Mouse (Mus musculus) layer of hippocampus, adult 2 months (tissue): ENCODE measurements around the gene Zmynd10. TPM values are rescaled to one million over a fixed set of nuclear protein-coding genes. Genes with fewer than 3 reads are reported as not detected.
"Not testable (repeated sequence)": the region's sequence is repeated elsewhere in the genome, so short reads cannot be mapped to it uniquely, and the experiment has no call there.

Experiments
- DNase-seq, 2 experiments: peaks; one replicate each; pipeline ENCODE4 v3.0.0; 2022; ENCODE audit warnings: low spot score in 2 of 2
- H3K27ac ChIP-seq: fragments of 200-600 bp; 2 replicates; pipeline ENCODE4 v1.8.1; 2022
- H3K4me3 ChIP-seq: fragments of 200-600 bp; 2 replicates; pipeline ENCODE4 v1.8.1; 2022; ENCODE audit warnings: mild to moderate bottlenecking
- CTCF ChIP-seq: fragments of 200-600 bp; conservative IDR thresholded peaks from 2 replicates; pipeline ENCODE4 v1.8.1; 2022; ENCODE audit warnings: antibody characterized with exemption, mild to moderate bottlenecking, moderate library complexity
- total RNA-seq, 2 experiments: library from RNA; stranded (reverse); gene quantifications; 2 replicates each; pipeline ENCODE4 v1.2.3; 2021

Gene Zmynd10
- total RNA-seq, 2 experiments from 2014 or later, result 4.7 to 5.7 TPM

DNA sequence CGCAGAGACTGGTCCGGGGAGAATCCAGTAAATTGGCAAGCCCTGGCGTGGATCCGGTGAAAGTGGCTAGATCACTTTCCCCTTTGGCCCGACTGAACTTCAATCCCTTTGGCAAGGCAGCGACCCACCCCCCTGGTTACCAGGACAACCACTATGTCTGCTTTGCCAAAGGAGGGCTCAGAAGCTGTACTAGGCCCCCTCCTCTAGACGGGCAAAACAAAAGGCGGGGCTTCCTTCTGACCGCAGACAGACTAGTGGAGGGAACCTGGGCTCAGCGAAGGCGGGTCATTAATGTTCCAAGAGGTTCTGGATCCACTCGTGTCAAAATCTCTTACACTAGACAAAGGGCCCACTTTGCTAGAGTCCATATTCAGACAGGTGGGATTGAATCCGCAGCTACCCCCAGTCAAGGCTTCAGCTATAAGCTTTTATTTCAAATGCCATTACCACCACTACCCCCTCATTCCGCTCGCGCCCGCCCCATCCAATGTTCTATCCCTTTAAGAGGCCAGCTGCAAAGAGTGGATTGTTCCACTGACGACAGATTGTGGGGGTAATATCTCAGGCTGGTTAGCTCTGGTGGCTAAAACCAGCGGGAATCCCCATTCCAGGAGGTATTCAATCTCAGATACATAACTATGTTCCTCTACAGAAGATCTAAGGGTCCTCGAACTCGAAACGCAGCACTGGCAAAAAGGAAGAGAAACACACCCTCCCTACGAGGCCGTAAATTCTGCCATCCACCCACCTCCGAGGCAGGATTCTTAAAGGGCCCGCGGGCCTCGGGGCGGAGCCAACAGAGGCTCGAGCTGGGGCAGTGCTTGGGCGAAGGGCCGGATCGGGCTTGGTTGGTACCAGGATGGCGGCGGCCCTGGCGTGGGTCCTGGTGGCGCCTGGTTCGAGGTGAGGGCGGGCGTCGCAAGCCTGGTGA, 21.5 kb downstream of the Zmynd10 start:
- peak overlapping the region; percentile 91 for H3K4me3 ChIP-seq
- peak overlapping the region; percentile 96 for H3K27ac ChIP-seq
- no peak for TF ChIP-seq CTCF
- DNase-seq, result peak; percentile 79

DNA sequence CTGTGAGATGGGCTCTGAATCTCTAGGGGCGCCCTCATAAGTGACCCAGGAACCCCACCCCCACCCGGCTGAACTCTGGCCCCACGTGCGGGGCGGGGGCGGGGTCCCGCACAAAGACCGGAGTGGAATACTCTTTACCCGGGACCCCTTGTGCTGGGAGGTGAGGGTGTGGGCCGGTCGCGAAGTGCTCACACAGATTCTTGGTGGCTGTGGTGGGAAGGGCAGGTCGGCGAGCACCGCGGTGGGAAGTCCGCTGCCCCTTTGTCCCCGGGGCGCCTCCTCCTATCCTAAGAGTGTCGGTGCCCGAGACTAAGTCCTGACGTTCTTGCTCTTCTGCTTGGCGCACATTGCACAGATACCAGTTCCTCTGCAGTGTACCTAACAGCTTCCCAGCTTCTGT, 22.2 kb downstream of the Zmynd10 start:
- no peak for TF ChIP-seq CTCF
- peak overlapping the region; percentile 91 for H3K4me3 ChIP-seq
- peak overlapping the region; percentile 96 for H3K27ac ChIP-seq
- DNase-seq, result no peak

DNA sequence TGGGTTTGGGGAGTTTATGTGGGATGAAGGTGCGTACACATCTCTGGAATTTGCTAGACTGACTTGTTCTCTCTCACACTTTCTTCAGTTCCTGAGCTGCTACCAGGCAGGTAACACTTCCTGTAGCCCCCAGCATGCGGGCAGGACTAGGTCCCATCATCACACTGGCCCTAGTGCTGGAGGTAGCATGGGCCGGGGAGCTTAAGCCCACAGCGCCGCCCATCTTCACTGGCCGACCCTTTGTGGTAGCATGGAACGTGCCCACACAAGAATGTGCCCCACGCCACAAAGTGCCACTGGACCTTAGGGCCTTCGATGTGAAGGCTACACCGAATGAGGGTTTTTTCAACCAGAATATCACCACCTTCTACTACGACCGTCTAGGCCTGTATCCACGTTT, 22.9 kb downstream of the Zmynd10 start:
- H3K4me3 ChIP-seq, result peak overlapping the region; percentile 91
- TF ChIP-seq CTCF, result no peak
- no peak for DNase-seq
- H3K27ac ChIP-seq, result no peak overlapping the region; the same call in 1 of the 2 replicates

DNA sequence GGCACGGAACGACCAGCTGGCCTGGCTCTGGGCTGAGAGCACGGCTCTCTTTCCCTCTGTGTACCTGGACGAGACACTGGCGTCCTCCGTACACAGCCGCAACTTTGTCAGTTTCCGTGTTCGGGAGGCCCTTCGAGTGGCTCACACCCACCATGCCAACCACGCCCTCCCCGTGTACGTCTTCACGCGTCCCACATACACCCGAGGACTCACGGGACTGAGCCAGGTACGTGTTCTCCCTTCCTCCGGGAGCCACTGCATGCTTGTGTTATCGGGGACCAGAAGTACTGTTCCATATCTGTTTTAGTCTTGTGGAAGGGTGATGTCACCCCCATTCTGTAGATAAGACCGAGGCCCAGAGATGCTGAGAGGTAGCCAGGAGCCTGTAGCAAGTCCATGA, 23.7 kb downstream of the Zmynd10 start:
- Histone ChIP-seq H3K27ac (no peak overlapping the region), H3K4me3 (no peak overlapping the region; the same call in 1 of the 2 replicates)
- TF ChIP-seq CTCF, result no peak
- no peak for DNase-seq

DNA sequence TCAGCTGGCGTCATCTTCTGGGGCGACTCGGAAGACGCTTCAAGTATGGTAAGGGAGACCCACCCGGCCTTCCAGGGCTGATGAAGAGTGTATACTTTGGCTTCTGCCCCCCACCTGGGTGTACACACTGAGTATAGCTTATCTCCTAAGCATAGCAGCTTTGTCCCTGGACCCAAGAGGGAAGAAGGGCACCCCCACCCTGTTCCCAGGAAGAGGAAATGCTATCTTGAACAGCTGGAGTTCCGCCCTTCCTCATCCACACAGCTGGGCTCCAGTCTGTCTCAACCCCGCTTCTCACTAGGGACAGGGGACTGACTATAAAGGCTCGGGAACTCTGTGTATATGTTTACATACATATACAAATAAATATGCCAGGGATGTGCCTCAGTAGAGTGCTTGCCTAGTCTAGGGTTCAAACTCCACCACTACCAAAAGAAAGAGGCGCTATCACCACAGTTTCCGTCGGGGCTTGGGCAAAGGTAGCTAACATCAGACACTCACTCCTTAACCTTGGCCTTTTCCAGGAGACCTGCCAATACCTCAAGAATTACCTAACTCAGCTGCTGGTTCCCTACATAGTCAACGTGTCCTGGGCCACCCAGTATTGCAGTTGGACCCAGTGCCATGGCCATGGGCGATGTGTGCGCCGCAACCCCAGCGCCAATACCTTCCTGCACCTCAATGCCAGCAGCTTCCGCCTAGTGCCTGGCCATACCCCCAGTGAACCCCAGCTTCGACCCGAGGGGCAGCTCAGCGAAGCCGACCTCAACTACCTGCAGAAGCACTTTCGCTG, 24.6 kb downstream of the Zmynd10 start:
- DNase-seq, result no peak
- Histone ChIP-seq H3K27ac (no peak overlapping the region), H3K4me3 (no peak overlapping the region)
- TF ChIP-seq CTCF, result no peak

DNA sequence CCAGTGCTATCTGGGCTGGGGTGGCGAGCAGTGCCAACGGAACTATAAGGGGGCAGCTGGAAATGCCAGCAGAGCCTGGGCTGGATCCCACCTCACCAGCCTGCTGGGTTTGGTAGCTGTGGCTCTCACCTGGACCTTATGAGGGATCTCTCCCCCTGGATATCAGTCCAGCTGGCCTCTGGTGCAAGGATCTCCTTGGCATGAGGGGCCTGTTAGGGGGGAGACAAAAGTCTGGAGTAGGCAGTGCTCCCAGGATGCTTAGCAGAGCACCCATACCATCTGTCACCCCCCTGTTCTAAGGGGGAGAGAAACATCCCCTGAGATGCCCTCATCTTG, 25.2 kb downstream of the Zmynd10 start:
- TF ChIP-seq CTCF, result no peak
- no peak for DNase-seq
- Histone ChIP-seq H3K27ac (no peak overlapping the region), H3K4me3 (no peak overlapping the region)

DNA sequence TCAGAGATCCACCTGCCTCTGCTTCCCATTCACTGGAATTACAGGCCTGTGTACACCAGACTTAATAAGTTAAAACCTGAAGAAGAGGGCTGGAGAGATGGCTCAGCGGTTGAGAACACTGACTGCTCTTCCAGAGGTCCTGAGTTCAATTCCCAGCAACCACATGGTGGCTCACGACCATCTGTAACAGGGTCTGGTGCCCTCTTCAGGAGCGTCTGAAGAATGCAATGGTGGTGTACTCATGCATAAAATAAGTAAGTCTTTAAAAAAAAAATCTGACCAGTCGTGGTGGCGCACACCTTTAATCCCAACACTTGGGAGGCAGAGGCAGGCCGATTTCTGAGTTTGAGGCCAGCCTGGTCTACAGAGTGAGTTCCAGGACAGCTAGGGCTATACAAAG, 26.7 kb downstream of the Zmynd10 start:
- not testable (repeated sequence) for H3K27ac ChIP-seq, H3K4me3 ChIP-seq, DNase-seq
- peak; percentile 56 for TF ChIP-seq CTCF

DNA sequence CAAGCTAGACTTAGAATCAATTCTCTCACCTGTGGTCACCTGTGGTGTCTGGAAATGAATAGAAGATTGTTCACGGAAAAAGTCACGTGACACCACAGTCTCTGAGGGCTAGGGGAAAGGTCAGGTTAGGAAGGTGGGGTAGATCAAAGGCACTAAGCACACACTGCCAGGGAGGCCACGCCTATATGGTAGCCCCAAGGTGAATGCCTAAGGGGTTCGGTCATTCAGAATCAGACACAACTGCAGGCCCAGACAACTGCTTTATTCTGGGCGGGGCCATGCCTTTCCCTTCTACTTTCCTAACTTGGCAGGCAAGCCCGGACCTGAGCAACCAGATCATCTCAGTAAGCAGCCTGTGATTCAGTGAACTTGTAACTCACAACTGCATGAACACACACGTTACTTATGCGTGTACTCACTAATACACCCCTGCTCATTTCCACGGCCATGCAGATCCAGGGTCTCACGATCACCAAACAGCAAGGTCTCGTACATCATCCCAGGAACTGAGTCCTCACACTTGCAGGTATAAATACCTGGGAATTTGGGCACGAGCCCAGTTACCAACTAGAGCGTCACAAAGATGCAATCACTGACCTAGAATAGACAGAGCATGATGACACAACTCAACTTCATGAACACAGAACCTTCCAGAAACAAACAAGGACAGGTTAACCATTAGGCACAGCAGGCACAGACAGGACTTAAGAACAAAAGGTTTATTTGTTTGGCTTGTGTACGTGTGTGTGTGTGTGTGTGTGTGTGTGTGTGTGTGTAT, 28.7 kb downstream of the Zmynd10 start:
- Histone ChIP-seq H3K4me3 (no peak overlapping the region), H3K27ac (no peak overlapping the region)
- no peak for TF ChIP-seq CTCF
- no peak for DNase-seq

DNA sequence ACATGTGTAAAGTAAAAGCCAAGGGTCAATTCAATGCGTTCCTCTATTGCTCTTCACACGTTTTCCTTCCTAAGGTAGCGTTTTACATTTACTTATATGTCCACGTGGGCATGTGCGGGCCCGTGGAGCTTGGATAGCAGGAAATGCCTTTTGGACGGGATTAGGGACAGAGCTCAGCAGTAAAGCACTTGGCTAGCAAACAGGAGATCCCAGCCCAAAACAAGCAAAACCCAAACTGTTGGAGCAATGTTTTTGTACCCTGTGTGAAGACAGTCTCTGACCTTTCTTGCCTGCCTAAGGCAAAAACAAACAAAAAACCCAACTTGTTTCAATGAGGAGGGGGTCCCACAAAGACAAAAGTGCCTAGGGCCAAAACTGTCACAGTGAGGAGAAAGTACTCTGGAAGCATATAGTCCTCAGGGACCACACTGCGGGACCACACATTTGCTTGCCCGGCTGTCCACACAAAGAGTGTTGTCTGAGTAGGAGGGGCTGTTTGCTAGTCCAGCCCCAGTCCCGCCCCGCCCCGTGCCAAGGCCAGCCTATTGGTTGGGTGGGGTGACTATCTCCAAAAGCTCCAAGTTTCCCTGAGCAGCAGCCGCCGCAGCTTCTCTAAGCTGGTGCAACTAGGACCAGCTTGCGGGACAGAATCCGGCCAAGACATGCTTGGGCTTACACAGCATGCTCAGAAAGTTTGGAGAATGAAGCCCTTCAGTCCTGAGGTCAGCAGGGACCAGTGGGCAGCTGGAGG, 29.4 kb downstream of the Zmynd10 start, which contains the start of gene Hyal1:
Hyal1 (plus strand) TSS at position 571 of the 751 bp plus-strand sequence.
- no peak for TF ChIP-seq CTCF
- Histone ChIP-seq H3K27ac (peak within 1 kb of the TSS; percentile 76), H3K4me3 (peak within 1 kb of the TSS; percentile 47)
- peak; percentile 47 to 58 for DNase-seq

DNA sequence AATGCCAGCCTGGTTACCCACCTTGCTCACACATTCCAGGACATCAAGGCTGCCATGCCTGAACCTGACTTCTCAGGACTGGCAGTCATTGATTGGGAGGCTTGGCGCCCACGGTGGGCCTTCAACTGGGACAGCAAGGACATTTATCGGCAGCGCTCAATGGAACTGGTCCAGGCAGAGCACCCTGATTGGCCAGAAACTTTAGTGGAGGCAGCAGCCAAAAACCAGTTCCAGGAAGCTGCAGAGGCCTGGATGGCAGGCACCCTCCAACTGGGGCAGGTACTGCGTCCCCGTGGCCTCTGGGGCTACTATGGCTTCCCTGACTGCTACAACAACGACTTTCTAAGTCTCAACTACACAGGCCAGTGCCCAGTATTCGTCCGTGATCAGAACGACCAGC, 30.8 kb downstream of the Zmynd10 start:
- H3K4me3 ChIP-seq, result no peak overlapping the region
- no peak for TF ChIP-seq CTCF
- H3K27ac ChIP-seq, result peak overlapping the region; percentile 15; the same call in 1 of the 2 replicates
- no peak for DNase-seq

DNA sequence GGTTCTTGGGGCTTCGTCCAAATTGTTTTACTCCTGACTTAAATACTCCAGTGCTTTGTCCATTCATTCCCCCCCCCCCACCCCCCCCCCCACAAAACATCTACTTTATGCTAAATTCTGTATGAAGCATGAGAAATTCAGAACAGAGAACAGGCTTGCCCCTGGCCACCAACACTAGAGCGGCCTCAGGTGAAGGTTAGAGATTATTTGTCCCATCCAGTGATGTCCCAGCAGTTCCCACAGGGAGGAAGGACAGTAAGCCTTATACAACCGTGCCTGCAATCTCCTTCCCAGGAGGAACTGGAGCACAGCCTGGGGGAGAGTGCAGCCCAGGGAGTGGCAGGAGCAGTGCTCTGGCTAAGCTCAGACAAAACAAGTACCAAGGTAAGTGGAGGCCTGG, 31.5 kb downstream of the Zmynd10 start, which contains the start of gene Naa80:
Naa80 (plus strand) TSS at position 301 of the 400 bp plus-strand sequence.
- no peak within 1 kb of the TSS for H3K4me3 ChIP-seq
- H3K27ac ChIP-seq, result peak within 1 kb of the TSS; percentile 92
- no peak for DNase-seq
- no peak for TF ChIP-seq CTCF
